Mouse (Mus musculus): Measurements from ENCODE around the gene A530016L24Rik. TPM values are rescaled to one million over a fixed set of nuclear protein-coding genes. Genes with fewer than 3 reads are reported as not detected.

A530016L24Rik gene
- polyA plus RNA-seq, 1 experiment from 2014 or later = not detected

DNA sequence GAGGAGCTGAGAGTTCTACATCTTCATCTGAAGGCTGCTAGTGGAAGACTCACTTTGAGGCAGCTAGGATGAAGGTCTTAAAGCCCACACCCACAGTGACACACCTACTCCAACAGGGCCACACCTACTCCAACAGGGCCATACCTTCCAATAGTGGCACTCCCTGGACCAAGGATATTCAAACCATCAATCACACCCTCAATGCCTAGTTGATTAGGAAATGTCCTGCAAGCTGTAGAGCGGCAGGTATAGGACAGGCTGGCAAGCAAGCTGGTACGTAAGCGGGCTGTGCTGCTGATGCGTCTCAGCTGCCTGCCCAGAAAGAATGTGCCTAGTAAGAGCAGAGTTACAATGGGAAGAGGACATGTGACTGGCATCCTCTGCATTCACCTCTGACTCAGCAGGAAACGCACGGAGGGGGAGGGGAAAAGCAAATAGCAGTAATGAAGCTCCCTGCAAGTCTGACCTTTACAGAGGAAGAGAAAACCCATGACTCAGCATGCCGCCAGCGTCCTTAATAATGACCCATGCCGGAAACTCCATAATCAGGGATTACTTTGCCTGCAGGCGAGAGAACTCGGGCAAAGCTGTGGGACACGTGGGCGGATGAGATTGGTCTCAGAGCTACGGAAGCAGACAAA lies 27.6 kb downstream of the A530016L24Rik start, which contains the start of gene Tmem179:
Gene Tmem179 (minus strand): TSS at position 51 of the 641 bp plus-strand sequence.
- Histone ChIP-seq H3K4me3 (ENCODE audit: inconsistent target) (no peak within 1 kb of the TSS), H3K79me2 (ENCODE audit: inconsistent target) (no peaks in the 10 kb centered on the region), H3K27ac (peak within 1 kb of the TSS; percentile 12; the same call in 1 of the 2 replicates), H3K36me3 (ENCODE audit: inconsistent target) (no peaks in the 10 kb centered on the region)
- 3% methylated on average over 14 of the region's 14 CpGs for WGBS (ENCODE audit: missing documents)

DNA sequence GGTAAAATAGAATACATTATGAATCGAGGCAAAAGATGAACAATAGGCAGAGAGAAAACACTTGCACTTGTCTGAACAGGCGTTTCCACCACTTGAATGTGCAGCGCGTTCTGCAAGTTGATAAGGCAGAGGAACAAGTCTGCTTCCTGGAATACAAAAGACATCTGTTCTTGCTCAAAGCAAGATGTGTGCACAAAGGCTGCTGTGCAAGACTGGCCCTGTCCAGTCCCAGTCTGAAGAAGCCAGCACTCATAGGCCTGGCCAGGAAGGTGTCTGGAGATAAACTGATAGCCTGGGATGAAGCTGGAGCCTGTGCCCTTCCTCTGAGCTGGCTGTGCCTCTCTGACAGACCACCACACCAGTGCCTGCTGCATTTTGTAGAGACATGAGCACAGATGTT lies 28.9 kb downstream of the A530016L24Rik start:
- Histone ChIP-seq H3K4me3 (ENCODE audit: inconsistent target) (no peak overlapping the region), H3K27ac (no peak overlapping the region), H3K79me2 (ENCODE audit: inconsistent target) (no peaks in the 10 kb centered on the region), H3K36me3 (ENCODE audit: inconsistent target) (no peaks in the 10 kb centered on the region)
- WGBS (ENCODE audit: missing documents) = 23% methylated on average over 4 of the region's 4 CpGs

DNA sequence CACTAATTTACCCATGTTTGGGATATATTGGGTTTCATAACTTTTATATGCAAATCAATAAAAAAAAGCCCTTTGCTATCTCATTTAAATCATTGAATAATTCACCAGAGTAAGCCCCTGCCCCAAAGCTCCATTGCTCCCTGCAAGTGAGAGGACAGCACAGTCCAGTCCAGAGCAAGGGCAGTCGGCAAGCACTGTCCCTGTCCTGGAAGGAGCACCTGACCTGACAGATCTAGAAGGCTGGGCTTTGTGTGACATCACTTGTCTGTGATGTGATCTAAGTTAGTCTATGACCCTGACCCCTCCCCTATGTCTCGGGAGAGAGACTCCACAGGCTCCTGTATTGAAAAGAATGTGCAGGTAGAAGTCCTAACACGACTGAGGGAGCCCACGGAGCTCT lies 44.5 kb downstream of the A530016L24Rik start:
- WGBS (ENCODE audit: missing documents) = 74% methylated on average over 4 of the region's 4 CpGs
- no peaks in the 10 kb centered on the region for H3K36me3 ChIP-seq (ENCODE audit: inconsistent target)
- H3K79me2 ChIP-seq (ENCODE audit: inconsistent target) = no peaks in the 10 kb centered on the region
- H3K4me3 ChIP-seq (ENCODE audit: inconsistent target) = no peak overlapping the region
- H3K27ac ChIP-seq = no peak overlapping the region

DNA sequence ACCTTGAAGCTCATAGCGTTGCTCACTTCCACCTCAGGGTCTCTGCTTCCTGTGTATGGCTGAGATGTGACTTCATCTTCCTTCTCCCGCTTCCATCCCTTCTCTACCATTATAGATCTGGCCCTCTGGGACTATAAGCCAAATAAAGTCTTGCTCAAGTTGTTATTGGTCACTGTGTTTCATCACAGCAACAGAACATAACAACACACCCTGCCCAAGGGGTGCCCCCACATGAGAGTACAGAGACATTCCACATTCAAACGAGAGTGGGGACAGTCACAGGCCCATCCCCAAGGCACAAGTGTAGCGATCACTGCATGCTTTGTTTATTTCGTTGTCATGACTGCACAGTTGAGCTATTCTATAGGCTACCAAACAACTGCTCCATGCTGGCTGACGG lies 48.0 kb downstream of the A530016L24Rik start:
- Histone ChIP-seq H3K79me2 (ENCODE audit: inconsistent target) (no peaks in the 10 kb centered on the region), H3K36me3 (ENCODE audit: inconsistent target) (no peaks in the 10 kb centered on the region), H3K4me3 (ENCODE audit: inconsistent target) (no peak overlapping the region), H3K27ac (no peak overlapping the region)
- 73% methylated on average over 6 of the region's 6 CpGs for WGBS (ENCODE audit: missing documents)

- WGBS (ENCODE audit: missing documents) = 66% methylated on average over 9 of the region's 9 CpGs
These were observed 49.1 kb downstream of the A530016L24Rik start for GRCm38 (mm10) chr12:112538356-112538755.

DNA sequence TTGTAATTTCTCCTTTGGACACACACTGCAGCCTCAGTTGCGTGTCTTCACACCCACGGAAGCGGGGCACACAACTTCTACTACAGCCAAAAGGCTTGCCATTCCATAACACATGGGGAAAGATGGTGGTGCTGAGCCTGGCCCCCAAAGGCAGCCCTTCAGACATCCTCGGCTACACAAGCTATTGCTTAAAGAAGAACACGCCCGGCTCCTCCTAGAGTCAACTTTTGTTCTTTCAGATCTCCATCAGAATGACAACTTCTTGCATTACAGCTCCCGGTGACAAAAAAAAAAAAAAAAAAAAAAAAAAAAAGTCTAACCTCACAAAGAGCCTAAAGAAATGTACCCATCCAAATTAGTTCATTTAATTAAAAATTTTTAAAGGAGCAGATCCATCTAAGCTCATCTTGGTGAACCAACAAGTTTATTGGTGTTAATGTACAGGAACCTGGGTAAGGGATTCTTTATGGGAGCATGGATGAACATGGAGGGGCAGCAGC lies 50.3 kb downstream of the A530016L24Rik start:
- H3K4me3 ChIP-seq (ENCODE audit: inconsistent target) = no peak overlapping the region
- 93% methylated on average over 7 of the region's 7 CpGs for WGBS (ENCODE audit: missing documents)
- H3K27ac ChIP-seq = no peak overlapping the region
- H3K36me3 ChIP-seq (ENCODE audit: inconsistent target) = no peaks in the 10 kb centered on the region
- no peaks in the 10 kb centered on the region for H3K79me2 ChIP-seq (ENCODE audit: inconsistent target)

More at GRCm38 (mm10) chr12:112538356-112538755, 49.1 kb downstream of the A530016L24Rik start:
- no peaks in the 10 kb centered on the region for H3K36me3 ChIP-seq (ENCODE audit: inconsistent target)
- no peak overlapping the region for H3K27ac ChIP-seq
- no peaks in the 10 kb centered on the region for H3K79me2 ChIP-seq (ENCODE audit: inconsistent target)
- H3K4me3 ChIP-seq (ENCODE audit: inconsistent target) = no peak overlapping the region

GRCm38 (mm10) chr12:112540321-112540720 lies 51.1 kb downstream of the A530016L24Rik start:
- 94% methylated on average over 12 of the region's 12 CpGs for WGBS (ENCODE audit: missing documents)
- Histone ChIP-seq H3K79me2 (ENCODE audit: inconsistent target) (no peaks in the 10 kb centered on the region), H3K27ac (no peak overlapping the region), H3K4me3 (ENCODE audit: inconsistent target) (no peak overlapping the region), H3K36me3 (ENCODE audit: inconsistent target) (no peaks in the 10 kb centered on the region)

- no peak overlapping the region for H3K4me3 ChIP-seq (ENCODE audit: inconsistent target)
- no peaks in the 10 kb centered on the region for H3K36me3 ChIP-seq (ENCODE audit: inconsistent target)
- no peak overlapping the region for H3K27ac ChIP-seq
- WGBS (ENCODE audit: missing documents) = 89% methylated on average over 8 of the region's 8 CpGs
- no peaks in the 10 kb centered on the region for H3K79me2 ChIP-seq (ENCODE audit: inconsistent target)
These were observed 52.3 kb downstream of the A530016L24Rik start for GRCm38 (mm10) chr12:112541483-112542091.

DNA sequence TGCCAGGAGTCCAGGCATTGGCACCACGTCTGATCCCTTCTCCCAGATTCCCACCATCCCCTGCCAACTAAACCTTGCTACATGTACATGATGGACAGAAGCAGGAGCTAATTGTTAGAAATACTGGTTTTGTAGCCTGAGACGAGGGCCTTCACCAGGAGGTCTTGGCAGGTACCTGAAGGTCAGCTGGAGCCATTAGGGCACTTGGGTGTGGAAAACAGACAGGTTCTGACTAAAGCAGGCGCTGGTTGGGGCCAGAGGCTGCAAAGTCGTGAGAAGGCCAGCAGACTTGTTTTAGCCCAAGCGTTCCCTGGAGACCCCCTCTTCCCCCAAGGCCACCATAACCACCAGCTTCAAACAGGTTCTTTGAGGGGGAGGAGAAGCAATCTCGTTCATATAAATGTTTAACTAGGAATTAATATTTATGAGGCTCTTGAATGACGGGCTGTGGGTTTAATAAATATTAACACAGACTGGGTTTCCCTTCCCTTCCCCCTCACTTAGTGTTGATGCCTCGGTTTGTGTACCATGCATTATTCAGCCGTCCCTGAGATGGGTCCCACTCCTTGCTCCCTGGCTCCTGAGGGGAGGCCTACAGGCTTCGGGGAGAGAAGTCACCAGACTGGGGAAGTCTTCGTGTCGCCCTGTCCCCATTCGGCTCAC lies 53.1 kb downstream of the A530016L24Rik start:
- no peak overlapping the region for H3K27ac ChIP-seq
- H3K4me3 ChIP-seq (ENCODE audit: inconsistent target) = no peak overlapping the region
- 79% methylated on average over 13 of the region's 13 CpGs for WGBS (ENCODE audit: missing documents)
- no peaks in the 10 kb centered on the region for H3K79me2 ChIP-seq (ENCODE audit: inconsistent target)
- H3K36me3 ChIP-seq (ENCODE audit: inconsistent target) = no peaks in the 10 kb centered on the region

- Histone ChIP-seq H3K36me3 (ENCODE audit: inconsistent target) (no peaks in the 10 kb centered on the region), H3K27ac (no peak overlapping the region), H3K79me2 (ENCODE audit: inconsistent target) (no peaks in the 10 kb centered on the region), H3K4me3 (ENCODE audit: inconsistent target) (no peak overlapping the region)
- 7% methylated on average over 11 of the region's 11 CpGs for WGBS (ENCODE audit: missing documents)
These were observed 53.7 kb downstream of the A530016L24Rik start for GRCm38 (mm10) chr12:112542920-112543300.

- WGBS (ENCODE audit: missing documents) = 90% methylated on average over 7 of the region's 9 CpGs
- no peaks in the 10 kb centered on the region for H3K36me3 ChIP-seq (ENCODE audit: inconsistent target)
These were observed 54.7 kb downstream of the A530016L24Rik start for GRCm38 (mm10) chr12:112543941-112544340.

GRCm38 (mm10) chr12:112544946-112545701 lies 55.9 kb downstream of the A530016L24Rik start:
- H3K4me3 ChIP-seq (ENCODE audit: inconsistent target) = no peak overlapping the region
- no peaks in the 10 kb centered on the region for H3K36me3 ChIP-seq (ENCODE audit: inconsistent target)
- H3K79me2 ChIP-seq (ENCODE audit: inconsistent target) = no peaks in the 10 kb centered on the region
- 83% methylated on average over 12 of the region's 12 CpGs for WGBS (ENCODE audit: missing documents)
- H3K27ac ChIP-seq = no peak overlapping the region

More at GRCm38 (mm10) chr12:112543941-112544340, 54.7 kb downstream of the A530016L24Rik start:
- no peak overlapping the region for H3K4me3 ChIP-seq (ENCODE audit: inconsistent target)
- no peaks in the 10 kb centered on the region for H3K79me2 ChIP-seq (ENCODE audit: inconsistent target)
- H3K27ac ChIP-seq = no peak overlapping the region

DNA sequence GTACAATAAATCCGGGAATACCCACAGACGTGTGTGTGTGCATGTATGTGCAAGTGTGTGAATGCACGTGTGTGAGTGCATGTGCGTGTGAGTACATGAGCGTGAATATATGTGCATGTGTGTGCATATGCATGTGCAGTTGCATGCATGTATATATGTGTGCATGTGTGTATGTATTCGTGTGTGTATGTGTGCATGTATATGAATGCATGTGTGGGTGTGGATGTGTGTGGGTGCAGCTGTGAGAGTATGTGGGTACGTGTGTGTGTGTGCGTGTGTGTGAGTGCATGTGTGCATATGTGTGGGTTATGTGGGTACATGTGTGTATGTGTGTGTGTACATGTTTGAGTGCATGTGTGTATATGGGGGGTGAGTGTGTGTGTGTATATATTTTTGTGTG lies 56.9 kb downstream of the A530016L24Rik start:
- H3K36me3 ChIP-seq (ENCODE audit: inconsistent target) = no peaks in the 10 kb centered on the region
- WGBS (ENCODE audit: missing documents) = 96% methylated on average over 8 of the region's 8 CpGs
- H3K4me3 ChIP-seq (ENCODE audit: inconsistent target) = no peak overlapping the region
- no peak overlapping the region for H3K27ac ChIP-seq
- H3K79me2 ChIP-seq (ENCODE audit: inconsistent target) = no peaks in the 10 kb centered on the region

GRCm38 (mm10) chr12:112549287-112549686 lies 60.0 kb downstream of the A530016L24Rik start:
- H3K27ac ChIP-seq = no peak overlapping the region
- no peaks in the 10 kb centered on the region for H3K79me2 ChIP-seq (ENCODE audit: inconsistent target)
- H3K36me3 ChIP-seq (ENCODE audit: inconsistent target) = no peaks in the 10 kb centered on the region
- 93% methylated on average over 1 of the region's 1 CpGs for WGBS (ENCODE audit: missing documents)
- H3K4me3 ChIP-seq (ENCODE audit: inconsistent target) = no peak overlapping the region
